ENCODE assay signal across 8 mouse cellular contexts in the genomic region with DNA sequence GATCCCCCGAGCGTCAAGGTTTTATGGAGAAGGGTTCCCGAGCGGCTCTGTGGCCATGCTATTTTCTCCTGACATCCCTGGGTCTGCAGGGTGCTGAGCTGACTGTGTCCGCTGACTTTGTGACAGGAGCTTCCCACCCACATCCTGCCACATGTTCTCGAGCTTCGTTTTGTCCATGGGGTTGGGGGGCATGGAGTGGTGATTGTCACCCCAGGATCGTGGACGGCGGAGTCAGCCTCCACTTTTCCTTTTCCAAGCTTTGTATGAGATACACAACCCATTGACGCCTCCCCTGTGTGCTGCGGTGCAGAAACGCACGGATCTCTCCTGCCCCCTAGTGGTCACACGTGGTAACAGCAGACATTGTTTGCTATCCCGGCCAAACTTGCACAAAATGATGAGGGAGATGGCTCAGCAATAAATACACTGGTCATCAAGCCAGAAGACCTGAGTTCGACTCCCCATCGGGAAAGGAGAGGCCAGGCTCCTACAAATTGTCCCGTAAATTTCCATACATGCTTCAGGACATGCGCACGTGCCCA. TPM values are rescaled to one million over a fixed set of nuclear protein-coding genes. Genes with fewer than 3 reads are reported as not detected.
A peak's percentile ranks its signal among the peaks of the same experiment; 100 is the strongest.
DNase-seq lines count a peak whose midpoint lies in the region; ATAC-seq lines count a peak whose summit lies in the region.

No protein-coding gene starts in this region.

- H3K4me3 ChIP-seq in hindbrain, embryonic 10.5 days: peak overlapping the region; percentile 5; the same call in 1 of the 2 replicates
- H3K4me3 ChIP-seq in megakaryocyte, embryonic 14.5 days (replicated peaks): peak overlapping the region; percentile 88

- H3K27me3 ChIP-seq in hindbrain, embryonic 10.5 days (ENCODE audit: insufficient read depth, poor library complexity, severe bottlenecking): peaks cover 31% of the 10 kb centered on the region
- H3K27me3 ChIP-seq in megakaryocyte, embryonic 14.5 days (replicated peaks): peaks cover 44% of the 10 kb centered on the region

- ATAC-seq in frontal cortex, adult (ENCODE audit: low TSS enrichment): peak; percentile 28

- peak; percentile 78 for DNase-seq in Muller cell, postnatal 12 days (ENCODE audit: inconsistent ontology term)
- DNase-seq in cerebellum, adult 8-10 months: peak; percentile 90
- DNase-seq in hindbrain, embryonic 10.5 days (ENCODE audit: low spot score): peak; percentile 81
- peak; percentile 86 to 91 for DNase-seq in left cerebral cortex, adult 18-20 months (ENCODE audit: low spot score in 2 of 2)
- DNase-seq in right cerebral cortex, adult 18-20 months: peak; percentile 85
- peak; percentile 53 for DNase-seq in urinary bladder, adult 2 months (ENCODE audit: low spot score)

- no peak overlapping the region for H3K27ac ChIP-seq in hindbrain, embryonic 10.5 days

- 10% methylated on average over 21 of the region's 21 CpGs for WGBS in hindbrain, embryonic 10.5 days

- no peaks in the 10 kb centered on the region for H3K36me3 ChIP-seq in hindbrain, embryonic 10.5 days
- no peaks in the 10 kb centered on the region for H3K36me3 ChIP-seq in megakaryocyte, embryonic 14.5 days (replicated peaks; ENCODE audit: low read length)

- H3K4me1 ChIP-seq in hindbrain, embryonic 10.5 days (replicated peaks): peaks cover 24% of the 10 kb centered on the region
- H3K4me1 ChIP-seq in megakaryocyte, embryonic 14.5 days: peaks cover 43% of the 10 kb centered on the region

- H3K9me3 ChIP-seq in hindbrain, embryonic 10.5 days: no peaks in the 10 kb centered on the region
- H3K9me3 ChIP-seq in megakaryocyte, embryonic 14.5 days: 0 out of 2 replicates have a peak, but pooled peaks cover 4% of the 10 kb centered on the region

RNA-seq across cellular contexts. Expression of a gene that starts 19.6 kb away (rescaled TPM):
- 7.1 and 8.6 TPM in 2 replicates for polyA plus RNA-seq in hindbrain, embryonic 10.5 days (2016; fragmentation: Nextera tagmentation; extraction: Ambion mirVana)
- total RNA-seq in left cerebral cortex, adult 18-20 months (2021): 100 to 1,000 TPM; 107 to 137 TPM
- 0.41 and 1.1 TPM in 2 replicates for polyA plus RNA-seq in megakaryocyte, embryonic 14.5 days (2012; ENCODE audit: insufficient read depth, low replicate concordance)
- polyA plus RNA-seq in urinary bladder, adult 2 months (2012; rRNA removed): 4.2 and 5.4 TPM in 2 replicates

RNA-seq across cellular contexts. Expression of a gene that starts 30.3 kb away (rescaled TPM):
- 4.6 and 9.8 TPM in 2 replicates for polyA plus RNA-seq in hindbrain, embryonic 10.5 days (2016; fragmentation: Nextera tagmentation; extraction: Ambion mirVana)
- total RNA-seq in left cerebral cortex, adult 18-20 months (2021): 100 to 1,000 TPM; 104 to 113 TPM
- 0.06 TPM in 1 of 2 replicates, not detected in the other for polyA plus RNA-seq in megakaryocyte, embryonic 14.5 days (2012; ENCODE audit: insufficient read depth, low replicate concordance)
- polyA plus RNA-seq in urinary bladder, adult 2 months (2012; rRNA removed): 0.12 and 0.17 TPM in 2 replicates

RNA-seq across cellular contexts. Expression of a gene that starts 42.1 kb away (rescaled TPM):
- 16.9 and 26.7 TPM in 2 replicates for polyA plus RNA-seq in hindbrain, embryonic 10.5 days (2016; fragmentation: Nextera tagmentation; extraction: Ambion mirVana)
- total RNA-seq in left cerebral cortex, adult 18-20 months (2021): 10 to 100 TPM; 56.9 to 60.1 TPM
- 1.9 and 7.5 TPM in 2 replicates for polyA plus RNA-seq in megakaryocyte, embryonic 14.5 days (2012; ENCODE audit: insufficient read depth, low replicate concordance)
- polyA plus RNA-seq in urinary bladder, adult 2 months (2012; rRNA removed): 25.3 and 29.3 TPM in 2 replicates
